Mouse (Mus musculus): ENCODE data around the gene Hivep3.

DNA sequence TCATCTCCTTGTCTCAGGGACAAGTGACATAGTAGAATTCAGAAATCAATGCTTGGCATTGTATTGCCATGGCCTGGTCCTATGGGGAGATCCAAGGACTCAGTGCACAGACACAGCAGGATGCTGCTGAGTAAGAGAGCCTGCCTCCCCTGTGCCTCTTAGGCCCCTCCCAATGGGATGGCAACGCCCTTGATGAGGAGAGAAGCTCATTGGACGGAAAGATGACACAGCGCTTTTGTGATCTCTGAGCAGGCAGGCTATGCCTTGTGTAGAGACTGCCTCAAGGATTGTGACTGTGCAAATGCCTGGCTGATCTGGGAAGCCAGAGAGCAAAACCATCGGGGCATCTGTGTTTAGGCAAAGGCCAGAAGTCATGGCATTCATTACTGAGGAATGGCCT is 16.6 kb downstream of the Hivep3 start:
- TF ChIP-seq POLR2A (IDR thresholded peaks at IDR 0.05; ENCODE audit: control insufficient read depth, low read depth, low read length) = no peak
- no peak for TF ChIP-seq CTCF (IDR thresholded peaks at IDR 0.05; ENCODE audit: control insufficient read depth, insufficient read depth, insufficient replicate concordance, low read depth, low read length)
